Mouse (Mus musculus) liver, embryonic 15.5 days (tissue): ENCODE results near the gene Lhx2. TPM values are rescaled to one million over a fixed set of nuclear protein-coding genes. Genes with fewer than 3 reads are reported as not detected.

Experiments used
- ATAC-seq: fragments of 200-750 bp; cut with Nextera tagmentation; 2 replicates; pipeline ENCODE4 v1.8.0; 2017; ENCODE audit warnings: moderate number of reproducible peaks, mild to moderate bottlenecking, moderate library complexity; ENCODE audit not compliant: insufficient read depth
- H3K27ac ChIP-seq: fragments of 300-500 bp; sonication (generic); replicated peaks from 2 replicates; pipeline ENCODE4 v1.5.1; 2015; ENCODE audit warnings: mild to moderate bottlenecking, inconsistent platforms
- H3K27me3 ChIP-seq: fragments of 300-500 bp; sonication (generic); 2 replicates; pipeline ENCODE4 v1.6.1; 2015; ENCODE audit warnings: mild to moderate bottlenecking, inconsistent platforms
- H3K36me3 ChIP-seq: fragments of 300-500 bp; sonication (generic); replicated peaks from 2 replicates; pipeline ENCODE4 v1.6.1; 2015; ENCODE audit warnings: moderate library complexity, mild to moderate bottlenecking, inconsistent platforms
- H3K4me1 ChIP-seq: fragments of 300-500 bp; sonication (generic); replicated peaks from 2 replicates; pipeline ENCODE4 v1.6.1; 2015; ENCODE audit warnings: inconsistent platforms
- H3K4me2 ChIP-seq: fragments of 300-500 bp; sonication (generic); 2 replicates; pipeline ENCODE4 v1.6.1; 2015; ENCODE audit warnings: moderate library complexity, mild to moderate bottlenecking, inconsistent platforms
- H3K4me3 ChIP-seq: fragments of 300-500 bp; sonication (generic); replicated peaks from 2 replicates; pipeline ENCODE4 v1.5.1; 2015; ENCODE audit warnings: mild to moderate bottlenecking, inconsistent platforms
- H3K9ac ChIP-seq: fragments of 300-500 bp; sonication (generic); 2 replicates; pipeline ENCODE4 v1.6.1; 2015; ENCODE audit warnings: moderate library complexity, mild to moderate bottlenecking, inconsistent platforms
- H3K9me3 ChIP-seq: fragments of 300-500 bp; sonication (generic); replicated peaks from 2 replicates; pipeline ENCODE4 v1.6.1; 2016; ENCODE audit warnings: inconsistent platforms
- WGBS: fragments of 180-500 bp; shearing (Covaris S2); methylation state at CpG from one replicate; pipeline ENCODE4 v1.1.7; 2015; ENCODE audit warnings: mixed read lengths; ENCODE audit not compliant: insufficient replicate concordance; 5-methylcytosine and 5-hydroxymethylcytosine counted together
- polyA plus RNA-seq: library from polyadenylated mRNA; unstranded; fragments of >200 nt; fragmentation: Nextera tagmentation; extraction: Ambion mirVana; gene quantifications from 2 replicates; pipeline ENCODE4 v1.2.1, GENCODE M21; 2015

Lhx2 gene
- 1.5 and 1.9 TPM in 2 replicates for polyA plus RNA-seq

DNA sequence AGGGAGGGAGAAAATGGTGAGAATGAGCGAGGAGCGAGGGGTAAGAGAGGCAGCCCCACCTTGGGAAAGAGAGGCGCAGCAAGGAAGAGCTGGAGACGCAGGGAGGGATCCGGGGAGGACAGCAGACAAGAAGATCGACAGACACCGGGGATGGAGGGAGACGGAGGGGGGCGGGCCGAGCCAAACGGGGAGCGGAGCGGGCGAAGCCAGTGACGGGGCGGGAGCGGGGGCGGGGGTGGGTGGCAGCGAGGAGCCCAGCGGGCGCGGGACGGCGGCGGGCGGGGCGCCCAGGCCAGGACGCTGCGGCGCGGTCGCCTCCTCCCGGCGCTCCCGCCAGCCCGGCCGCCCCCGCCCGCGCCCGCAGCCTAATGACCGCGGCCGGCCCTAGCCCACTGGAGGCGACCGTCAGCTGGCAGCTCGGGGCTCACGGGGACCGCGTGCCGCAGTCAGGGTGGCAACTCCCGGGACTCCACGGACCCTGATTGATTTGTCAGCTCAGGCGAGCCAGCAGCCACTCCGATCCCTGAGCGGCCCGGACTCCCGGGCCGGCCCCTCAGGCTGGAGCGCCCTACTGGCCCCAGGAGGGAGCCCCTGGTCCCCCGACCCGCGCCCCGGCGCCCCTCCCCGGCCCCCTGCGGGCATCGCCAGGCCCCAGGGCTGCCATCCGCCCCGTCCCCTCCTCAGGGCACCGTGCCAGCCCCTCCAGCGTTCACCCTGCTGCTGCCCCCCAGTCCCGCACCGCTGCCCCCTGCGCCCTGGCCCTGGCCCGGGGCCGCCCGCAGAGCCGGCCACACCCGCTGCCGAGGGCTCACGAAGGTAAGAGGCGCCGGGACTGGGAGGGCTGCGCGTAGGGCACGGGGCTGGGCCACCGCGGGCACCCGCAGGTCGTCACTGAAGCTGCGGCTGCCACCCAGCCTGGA, at the start of gene Lhx2:
Gene Lhx2 (plus strand): TSS at position 292 of the 920 bp plus-strand sequence.
- no peaks in the 10 kb centered on the region for H3K36me3 ChIP-seq
- H3K4me1 ChIP-seq: peaks cover 9% of the 10 kb centered on the region
- ATAC-seq: no peak
- H3K27me3 ChIP-seq: peaks cover 98% of the 10 kb centered on the region
- peak within 1 kb of the TSS; percentile 44 for H3K4me3 ChIP-seq
- no peak within 1 kb of the TSS for H3K9ac ChIP-seq
- peak within 1 kb of the TSS; percentile 66 for H3K4me2 ChIP-seq
- H3K27ac ChIP-seq: no peak within 1 kb of the TSS
- WGBS: 1% methylated on average over 86 of the region's 92 CpGs
- no peaks in the 10 kb centered on the region for H3K9me3 ChIP-seq

DNA sequence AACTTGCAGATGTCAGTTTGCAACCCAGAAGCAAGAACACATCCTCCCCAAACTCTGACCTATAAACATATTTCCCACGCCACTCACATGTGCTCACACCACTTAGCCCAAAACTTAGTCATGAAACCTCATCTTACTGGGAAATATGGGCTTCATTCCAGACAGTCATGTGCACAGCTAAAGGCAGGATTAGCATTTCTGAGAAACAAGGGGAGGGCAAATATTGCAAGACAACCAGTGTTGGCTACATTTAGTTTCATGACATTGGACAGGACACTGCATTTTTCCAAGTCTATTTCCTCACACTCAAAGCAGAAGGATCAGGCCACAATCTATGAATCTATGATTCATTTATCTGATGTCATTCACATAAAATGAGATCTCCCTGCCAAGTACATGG, 47.6 kb upstream of the Lhx2 start:
- Histone ChIP-seq H3K4me1 (peaks cover 10% of the 10 kb centered on the region), H3K27ac (no peak overlapping the region), H3K9ac (no peak overlapping the region), H3K36me3 (no peaks in the 10 kb centered on the region), H3K9me3 (no peaks in the 10 kb centered on the region), H3K4me3 (no peak overlapping the region), H3K4me2 (no peak overlapping the region), H3K27me3 (peaks cover 9% of the 10 kb centered on the region)
- WGBS: 48% methylated on average over 1 of the region's 1 CpGs
- ATAC-seq: no peak

DNA sequence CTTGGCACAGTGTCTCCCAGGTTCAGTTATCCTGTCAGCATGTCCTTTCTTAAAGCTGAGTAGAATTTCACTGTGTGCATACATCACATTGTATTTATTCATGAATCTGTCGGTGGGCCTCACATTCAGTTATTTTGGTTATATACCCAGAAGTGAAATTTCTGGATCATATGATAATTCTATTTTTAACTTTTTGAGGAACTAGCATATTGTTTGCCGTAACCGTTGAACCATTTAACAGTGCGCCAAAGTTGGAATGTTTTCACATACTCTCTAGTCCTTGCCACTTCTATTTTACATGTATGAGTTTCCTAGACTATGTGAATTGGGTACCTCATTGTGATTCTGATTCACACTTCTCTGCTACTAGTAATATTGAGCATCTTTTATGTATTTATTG, 43.1 kb upstream of the Lhx2 start:
- no peaks in the 10 kb centered on the region for H3K36me3 ChIP-seq
- no peaks in the 10 kb centered on the region for H3K4me1 ChIP-seq
- ATAC-seq: no peak
- no peak overlapping the region for H3K27ac ChIP-seq
- peaks cover 12% of the 10 kb centered on the region for H3K27me3 ChIP-seq
- H3K4me3 ChIP-seq: no peak overlapping the region
- WGBS: 69% methylated on average over 4 of the region's 4 CpGs
- H3K9ac ChIP-seq: no peak overlapping the region
- no peaks in the 10 kb centered on the region for H3K9me3 ChIP-seq
- H3K4me2 ChIP-seq: no peak overlapping the region

DNA sequence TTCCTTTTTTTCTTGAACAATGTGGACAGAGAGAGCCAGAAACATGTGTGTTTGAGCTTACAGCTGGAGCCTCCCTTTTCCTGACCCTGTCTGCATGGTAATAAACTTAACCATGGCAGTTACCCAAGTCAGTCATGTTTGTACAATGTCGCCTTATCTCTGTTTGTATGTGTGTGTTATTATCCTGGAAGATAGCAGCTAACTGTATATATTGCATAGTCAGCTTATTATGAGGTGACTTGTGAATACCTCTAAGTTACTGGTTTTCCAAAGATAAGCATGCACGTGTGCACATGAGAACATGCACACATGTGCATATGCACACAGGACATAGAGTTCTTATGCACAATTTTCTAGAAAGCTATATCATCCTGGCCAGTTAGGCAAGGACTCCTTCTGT, 38.1 kb upstream of the Lhx2 start:
- Histone ChIP-seq H3K9me3 (no peaks in the 10 kb centered on the region), H3K9ac (no peak overlapping the region), H3K4me1 (no peaks in the 10 kb centered on the region), H3K4me3 (no peak overlapping the region), H3K27ac (no peak overlapping the region), H3K27me3 (peaks cover 7% of the 10 kb centered on the region), H3K4me2 (no peak overlapping the region), H3K36me3 (no peaks in the 10 kb centered on the region)
- WGBS: 26% methylated on average over 2 of the region's 2 CpGs
- no peak for ATAC-seq

DNA sequence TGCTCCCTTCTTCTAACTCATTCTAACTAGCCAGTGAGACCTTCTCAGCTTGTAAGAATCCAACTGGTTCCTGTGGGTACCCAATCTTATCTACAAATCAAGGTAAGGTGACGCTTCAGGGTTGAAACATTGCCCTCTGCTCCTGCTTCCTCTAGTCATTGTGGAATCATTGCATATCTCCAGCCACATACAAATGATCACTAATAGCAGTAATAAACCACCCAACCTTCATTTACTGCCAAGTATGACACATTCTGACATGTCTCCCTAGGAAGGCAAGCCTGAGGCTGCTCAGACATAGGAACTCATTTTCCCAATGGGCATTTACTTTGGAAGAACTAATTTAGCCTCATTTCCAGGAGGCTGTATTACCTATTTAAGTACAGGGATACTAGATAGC, 33.9 kb upstream of the Lhx2 start:
- H3K27ac ChIP-seq: no peak overlapping the region
- peaks cover 15% of the 10 kb centered on the region; the same call in 1 of the 2 replicates for H3K27me3 ChIP-seq

DNA sequence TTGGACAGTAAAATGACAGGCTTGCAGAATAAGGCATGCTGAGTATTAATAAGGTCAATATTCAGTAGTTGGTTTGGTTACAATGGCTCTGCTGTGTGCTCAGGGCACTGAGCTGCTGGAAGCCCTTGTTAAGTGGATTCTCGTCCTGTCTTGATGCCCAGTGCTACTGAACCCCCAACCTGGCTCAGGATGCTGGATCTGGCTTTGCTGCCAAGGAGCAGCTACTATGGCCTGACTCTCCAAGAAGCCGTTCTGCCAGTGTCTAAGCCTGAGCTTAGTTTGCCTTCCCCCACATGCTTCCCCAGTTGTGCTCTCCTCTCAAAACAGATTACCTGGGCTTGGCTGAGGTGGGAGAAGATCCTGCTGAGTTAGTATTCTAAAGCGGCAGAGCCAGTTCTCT, 26.2 kb upstream of the Lhx2 start:
- Histone ChIP-seq H3K9ac (no peak overlapping the region), H3K4me2 (no peak overlapping the region), H3K36me3 (no peaks in the 10 kb centered on the region), H3K4me3 (no peak overlapping the region), H3K27me3 (peaks cover 58% of the 10 kb centered on the region), H3K9me3 (no peaks in the 10 kb centered on the region), H3K4me1 (no peaks in the 10 kb centered on the region), H3K27ac (no peak overlapping the region)
- WGBS: 39% methylated on average over 3 of the region's 3 CpGs
- no peak for ATAC-seq

More for the DNA sequence above, 33.9 kb upstream of the Lhx2 start:
- no peak overlapping the region for H3K4me2 ChIP-seq
- H3K4me3 ChIP-seq: no peak overlapping the region
- no peak for ATAC-seq
- H3K4me1 ChIP-seq: no peaks in the 10 kb centered on the region
- H3K9me3 ChIP-seq: no peaks in the 10 kb centered on the region
- H3K9ac ChIP-seq: no peak overlapping the region
- no peaks in the 10 kb centered on the region for H3K36me3 ChIP-seq
- 26% methylated on average over 1 of the region's 1 CpGs for WGBS

DNA sequence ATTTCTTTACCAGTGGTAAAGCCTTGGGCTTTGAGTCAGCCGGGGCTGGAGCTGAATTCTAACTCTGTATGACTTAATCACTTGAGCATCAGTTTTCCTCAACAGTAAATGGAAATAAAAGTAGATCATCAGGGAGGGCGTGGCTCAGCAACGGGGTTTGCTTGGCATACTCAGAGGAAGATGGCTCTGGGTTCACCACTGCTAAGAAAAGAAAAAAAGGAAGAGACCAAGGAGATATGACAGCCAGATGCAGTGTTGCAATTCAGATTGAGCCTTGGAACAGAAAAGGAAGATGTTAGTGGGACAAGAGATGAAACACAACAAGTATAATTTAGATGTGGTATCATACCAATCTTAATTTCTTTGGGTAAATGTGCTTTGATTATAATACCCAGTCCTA, 25.7 kb upstream of the Lhx2 start:
- no peaks in the 10 kb centered on the region for H3K4me1 ChIP-seq
- WGBS: 26% methylated on average over 3 of the region's 3 CpGs
- H3K9ac ChIP-seq: no peak overlapping the region
- no peak overlapping the region for H3K27ac ChIP-seq
- H3K4me2 ChIP-seq: no peak overlapping the region
- ATAC-seq: no peak
- no peaks in the 10 kb centered on the region for H3K36me3 ChIP-seq
- no peak overlapping the region for H3K4me3 ChIP-seq
- peaks cover 61% of the 10 kb centered on the region for H3K27me3 ChIP-seq
- H3K9me3 ChIP-seq: no peaks in the 10 kb centered on the region

DNA sequence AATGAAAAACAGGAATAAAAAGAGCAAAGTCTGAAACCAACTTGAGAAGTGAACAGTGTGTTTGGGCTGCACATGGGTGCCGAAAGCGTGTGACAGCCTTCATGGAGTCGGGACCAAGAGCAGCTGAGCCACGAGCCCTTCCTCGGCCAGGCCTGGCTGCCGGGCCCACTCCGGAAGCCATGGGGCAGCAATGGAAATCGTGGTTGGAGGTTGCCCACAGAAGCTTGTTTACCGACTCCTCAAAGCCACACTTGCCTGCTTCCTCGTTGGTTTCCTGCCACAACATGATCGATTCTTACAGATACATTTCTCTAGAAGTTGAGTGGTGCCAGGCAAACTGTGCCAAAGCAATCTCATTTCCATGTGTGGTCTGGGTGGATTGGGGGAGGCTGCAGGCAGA, 20.0 kb upstream of the Lhx2 start:
- no peaks in the 10 kb centered on the region for H3K4me1 ChIP-seq
- H3K27ac ChIP-seq: no peak overlapping the region
- no peaks in the 10 kb centered on the region for H3K9me3 ChIP-seq
- H3K27me3 ChIP-seq: peaks cover 88% of the 10 kb centered on the region
- 16% methylated on average over 11 of the region's 11 CpGs for WGBS
- H3K36me3 ChIP-seq: no peaks in the 10 kb centered on the region
- no peak overlapping the region for H3K4me2 ChIP-seq
- H3K4me3 ChIP-seq: no peak overlapping the region
- no peak overlapping the region for H3K9ac ChIP-seq
- ATAC-seq: no peak

DNA sequence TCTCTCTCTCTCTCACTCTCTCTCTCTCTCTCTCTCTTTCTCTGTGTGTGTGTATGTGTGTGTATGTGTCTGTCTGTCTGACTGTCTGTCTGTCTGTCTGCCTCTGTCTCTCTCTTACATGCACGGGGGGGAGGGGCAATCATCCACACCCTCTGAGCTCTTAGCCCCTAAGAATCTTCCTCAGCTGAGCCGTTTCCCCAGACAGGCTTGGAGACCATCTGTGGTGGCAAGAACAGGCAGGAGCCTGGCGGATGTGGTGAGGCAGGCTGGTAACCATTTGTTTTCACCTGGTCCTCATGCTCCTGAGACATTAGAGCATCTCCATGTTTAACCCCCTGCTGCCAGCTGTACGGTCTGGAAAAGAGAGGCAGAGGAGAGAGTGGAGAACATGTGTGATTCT, 18.2 kb upstream of the Lhx2 start:
- Histone ChIP-seq H3K27ac (no peak overlapping the region), H3K4me2 (no peak overlapping the region)
- 46% methylated on average over 4 of the region's 4 CpGs for WGBS

DNA sequence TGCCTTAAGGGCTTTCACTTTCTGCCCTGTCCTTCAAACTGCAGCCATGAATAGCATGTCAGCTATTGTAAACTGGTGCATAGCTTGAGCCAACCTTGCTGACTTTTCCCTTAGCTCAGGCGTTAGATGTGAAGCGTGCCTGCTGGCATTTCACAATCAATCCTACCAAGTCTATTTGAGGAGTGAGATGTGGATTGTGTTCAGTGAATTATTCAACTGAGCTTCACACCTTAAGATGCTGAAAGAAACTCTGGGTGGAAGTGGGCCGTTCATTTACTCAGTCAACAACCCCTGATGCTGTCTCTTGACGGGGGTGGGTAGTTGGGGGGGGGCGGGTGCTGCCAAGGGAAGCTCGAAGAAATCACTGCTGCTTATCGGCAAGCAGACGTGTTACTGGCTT, 15.7 kb upstream of the Lhx2 start:
- no peak overlapping the region for H3K4me3 ChIP-seq
- H3K4me1 ChIP-seq: no peaks in the 10 kb centered on the region
- H3K27ac ChIP-seq: no peak overlapping the region
- no peaks in the 10 kb centered on the region for H3K9me3 ChIP-seq
- WGBS: 36% methylated on average over 8 of the region's 8 CpGs
- no peak overlapping the region for H3K4me2 ChIP-seq
- H3K27me3 ChIP-seq: peaks cover 93% of the 10 kb centered on the region
- H3K36me3 ChIP-seq: no peaks in the 10 kb centered on the region
- H3K9ac ChIP-seq: no peak overlapping the region
- no peak for ATAC-seq

More for the DNA sequence above, 18.2 kb upstream of the Lhx2 start:
- Histone ChIP-seq H3K4me3 (no peak overlapping the region), H3K9me3 (no peaks in the 10 kb centered on the region), H3K27me3 (peaks cover 86% of the 10 kb centered on the region), H3K9ac (no peak overlapping the region), H3K36me3 (no peaks in the 10 kb centered on the region), H3K4me1 (no peaks in the 10 kb centered on the region)
- ATAC-seq: no peak

DNA sequence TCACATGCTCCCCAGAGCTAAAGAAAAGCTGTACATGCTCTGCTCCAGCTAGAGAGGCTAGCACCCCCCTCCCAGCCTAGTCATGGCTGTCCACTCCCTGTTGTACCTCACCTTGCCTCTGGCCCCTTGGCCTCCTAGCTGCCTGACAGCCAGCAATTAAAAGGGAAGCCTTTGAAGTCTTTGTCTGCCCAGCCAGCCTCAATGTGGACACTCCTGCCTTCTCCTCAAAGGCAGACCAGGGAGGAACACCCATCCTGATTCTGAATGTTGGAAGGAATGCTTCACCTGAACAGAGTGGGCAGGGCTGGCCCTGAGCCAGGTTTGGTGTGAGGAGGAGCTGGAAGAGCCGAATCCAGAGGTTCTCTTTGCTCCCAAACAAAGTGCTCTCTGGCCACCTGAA, 12.4 kb upstream of the Lhx2 start:
- Histone ChIP-seq H3K4me2 (no peak overlapping the region), H3K4me3 (no peak overlapping the region), H3K27me3 (peaks cover 80% of the 10 kb centered on the region), H3K9me3 (no peaks in the 10 kb centered on the region), H3K27ac (no peak overlapping the region), H3K4me1 (no peaks in the 10 kb centered on the region), H3K36me3 (no peaks in the 10 kb centered on the region), H3K9ac (no peak overlapping the region)
- WGBS: 45% methylated on average over 1 of the region's 1 CpGs
- no peak for ATAC-seq
